In genomic region chr4:21686934-21687333, GRCm38 (mm10) we compare ENCODE assay signal across 22 mouse cellular contexts. TPM values are rescaled to one million over a fixed set of nuclear protein-coding genes. Genes with fewer than 3 reads are reported as not detected.
DNase-seq lines count a peak whose midpoint lies in the region; ATAC-seq lines count a peak whose summit lies in the region.
"Had no signal": no experiment of that assay in that cellular context is flagged by ENCODE, and none has a peak within 500 bp of the region (broad histone marks: within the 10 kb centered on the region; RNA-seq: fewer than 3 reads in every experiment).

No protein-coding gene starts in this region.

- H3K27ac ChIP-seq in hindbrain, embryonic 11.5 days (ENCODE audit: low read depth, low read length): no peak overlapping the region
- no peak overlapping the region for H3K27ac ChIP-seq in hindbrain, embryonic 14.5 days
- no peak overlapping the region for H3K27ac ChIP-seq in neural tube, embryonic 15.5 days (replicated peaks)
- H3K27ac ChIP-seq in intestine, embryonic 16.5 days (ENCODE audit: low read length): no peak overlapping the region
- H3K27ac ChIP-seq: limb, embryonic 15.5 days had no signal

- H3K36me3 ChIP-seq in hindbrain, embryonic 11.5 days (ENCODE audit: control insufficient read depth, insufficient read depth, low read length): no peaks in the 10 kb centered on the region
- H3K36me3 ChIP-seq in hindbrain, embryonic 14.5 days (replicated peaks; ENCODE audit: control insufficient read depth, insufficient read depth): no peaks in the 10 kb centered on the region
- H3K36me3 ChIP-seq in neural tube, embryonic 15.5 days: no peaks in the 10 kb centered on the region
- no peaks in the 10 kb centered on the region for H3K36me3 ChIP-seq in intestine, embryonic 16.5 days (ENCODE audit: control insufficient read depth, insufficient read depth, low read length)
- H3K36me3 ChIP-seq: G1E; limb, embryonic 15.5 days had no signal

- H3K9me3 ChIP-seq in hindbrain, embryonic 11.5 days (ENCODE audit: control insufficient read depth, low read length): no peaks in the 10 kb centered on the region
- no peaks in the 10 kb centered on the region for H3K9me3 ChIP-seq in hindbrain, embryonic 14.5 days (ENCODE audit: control insufficient read depth, low read length)
- H3K9me3 ChIP-seq in neural tube, embryonic 15.5 days (replicated peaks): no peaks in the 10 kb centered on the region
- H3K9me3 ChIP-seq in intestine, embryonic 16.5 days (ENCODE audit: control insufficient read depth, low read length): no peaks in the 10 kb centered on the region
- H3K9me3 ChIP-seq: G1E; limb, embryonic 15.5 days had no signal

- H3K4me3 ChIP-seq in hindbrain, embryonic 11.5 days (ENCODE audit: low read depth, low read length): no peak overlapping the region
- H3K4me3 ChIP-seq in hindbrain, embryonic 14.5 days (replicated peaks; ENCODE audit: low read length): no peak overlapping the region
- H3K4me3 ChIP-seq in neural tube, embryonic 15.5 days (replicated peaks): no peak overlapping the region
- H3K4me3 ChIP-seq in intestine, embryonic 16.5 days (ENCODE audit: low read length): no peak overlapping the region
- H3K4me3 ChIP-seq: erythroblast, embryonic 14.5 days; limb, embryonic 15.5 days; myocyte had no signal

- peaks cover 81% of the 10 kb centered on the region for H3K27me3 ChIP-seq in hindbrain, embryonic 11.5 days (ENCODE audit: control insufficient read depth, insufficient read depth, low read length)
- H3K27me3 ChIP-seq in hindbrain, embryonic 14.5 days (ENCODE audit: control insufficient read depth, insufficient read depth, low read length): peaks cover 93% of the 10 kb centered on the region
- H3K27me3 ChIP-seq in neural tube, embryonic 15.5 days (replicated peaks): peaks cover 86% of the 10 kb centered on the region
- H3K27me3 ChIP-seq in intestine, embryonic 16.5 days (replicated peaks; ENCODE audit: control insufficient read depth, insufficient read depth, low read length): peaks cover 80% of the 10 kb centered on the region

- H3K4me2 ChIP-seq in hindbrain, embryonic 11.5 days (replicated peaks; ENCODE audit: low read depth, low read length): no peak overlapping the region
- H3K4me2 ChIP-seq in hindbrain, embryonic 14.5 days (replicated peaks): no peak overlapping the region
- H3K4me2 ChIP-seq in neural tube, embryonic 15.5 days: no peak overlapping the region
- no peak overlapping the region for H3K4me2 ChIP-seq in intestine, embryonic 16.5 days (ENCODE audit: low read depth, low read length)
- H3K4me2 ChIP-seq: limb, embryonic 15.5 days; lung, embryonic 14.5 days had no signal

- DNase-seq in hindbrain, embryonic 11.5 days (ENCODE audit: low spot score): peak; percentile 60
- DNase-seq in hindbrain, embryonic 14.5 days (ENCODE audit: low spot score): no peak
- DNase-seq in neural tube, embryonic 10.5 days (ENCODE audit: extremely low spot score, low spot score): peak; percentile 61
- no peak for DNase-seq in heart, postnatal 25 days (ENCODE audit: low spot score)
- DNase-seq in adrenal gland, postnatal 36 days: no peak
- DNase-seq: adrenal gland, postnatal 25 days; B cell, adult 2 months; kidney, postnatal 4 days; lung, embryonic 14.5 days; right cerebral cortex, postnatal 4 days; thymus, postnatal 25 days had no signal

- 0% methylated on average over 5 of the region's 5 CpGs for WGBS in hindbrain, embryonic 11.5 days
- 2% methylated on average over 5 of the region's 5 CpGs for WGBS in hindbrain, embryonic 14.5 days
- 2% methylated on average over 5 of the region's 5 CpGs for WGBS in neural tube, embryonic 15.5 days
- 1% methylated on average over 5 of the region's 5 CpGs for WGBS in intestine, embryonic 16.5 days

- H3K9ac ChIP-seq in hindbrain, embryonic 11.5 days (ENCODE audit: low read depth, low read length): no peak overlapping the region
- no peak overlapping the region for H3K9ac ChIP-seq in hindbrain, embryonic 14.5 days
- no peak overlapping the region for H3K9ac ChIP-seq in neural tube, embryonic 15.5 days (replicated peaks)
- H3K9ac ChIP-seq in intestine, embryonic 16.5 days (ENCODE audit: low read depth, low read length): no peak overlapping the region
- H3K9ac ChIP-seq: limb, embryonic 15.5 days; lung, embryonic 14.5 days had no signal

- H3K4me1 ChIP-seq in hindbrain, embryonic 11.5 days (replicated peaks; ENCODE audit: control insufficient read depth, insufficient read depth, low read length): peaks cover 4% of the 10 kb centered on the region; the same call in 1 of the 2 replicates
- 0 out of 2 replicates have a peak, but pooled peaks cover 4% of the 10 kb centered on the region for H3K4me1 ChIP-seq in hindbrain, embryonic 14.5 days (replicated peaks; ENCODE audit: control insufficient read depth, insufficient read depth, low read length)
- peaks cover 26% of the 10 kb centered on the region for H3K4me1 ChIP-seq in neural tube, embryonic 15.5 days
- peaks cover 10% of the 10 kb centered on the region; the same call in 1 of the 2 replicates for H3K4me1 ChIP-seq in intestine, embryonic 16.5 days (ENCODE audit: control insufficient read depth, insufficient read depth, low read length)

- intact Hi-C loops in heart, postnatal 25 days (cut with DNase I): no loop called here

- no peak for ATAC-seq in hindbrain, embryonic 11.5 days (ENCODE audit: low FRiP score)
- no peak for ATAC-seq in hindbrain, embryonic 14.5 days (ENCODE audit: low FRiP score)
- ATAC-seq in neural tube, embryonic 15.5 days (ENCODE audit: low FRiP score): no peak
- ATAC-seq in intestine, embryonic 16.5 days: 0 out of 2 replicates have a peak, but pooled peaks have one; percentile 24

RNA-seq across cellular contexts. Expression of gene Prdm13, which starts 1.2 kb away (rescaled TPM):
- polyA plus RNA-seq in hindbrain, embryonic 11.5 days (2014; fragmentation: Nextera tagmentation; extraction: Ambion mirVana): 8.1 and 8.2 TPM in 2 replicates
- 0.40 and 0.64 TPM in 2 replicates for polyA plus RNA-seq in hindbrain, embryonic 14.5 days (2014; fragmentation: Nextera tagmentation; extraction: Ambion mirVana)
- polyA plus RNA-seq in neural tube, embryonic 15.5 days (2015; fragmentation: Nextera tagmentation; extraction: Ambion mirVana): 0.18 and 0.24 TPM in 2 replicates
- polyA plus RNA-seq in intestine, embryonic 16.5 days (2015; fragmentation: Nextera tagmentation; extraction: Ambion mirVana): not detected in 2 replicates
- total RNA-seq in heart, postnatal 25 days (2021): not detected
- total RNA-seq in adrenal gland, postnatal 36 days (2021): not detected
- total RNA-seq: adrenal gland, postnatal 25 days; left cerebral cortex, adult 18-20 months; megakaryocyte progenitor cell, adult 5-6 weeks had no signal
- polyA plus RNA-seq: erythroblast, embryonic 14.5 days; frontal cortex, adult 2 months; G1E; gonadal fat pad, adult 2 months; heart, embryonic 16.5 days; limb, embryonic 15.5 days; lung, embryonic 14.5 days; myocyte had no signal

RNA-seq across cellular contexts. Expression of gene Ccnc, which starts 40.6 kb away (rescaled TPM):
- 86.3 and 90.6 TPM in 2 replicates for polyA plus RNA-seq in hindbrain, embryonic 11.5 days (2014; fragmentation: Nextera tagmentation; extraction: Ambion mirVana)
- polyA plus RNA-seq in hindbrain, embryonic 14.5 days (2014; fragmentation: Nextera tagmentation; extraction: Ambion mirVana): 71.7 and 73.7 TPM in 2 replicates
- 65.6 and 67.1 TPM in 2 replicates for polyA plus RNA-seq in neural tube, embryonic 15.5 days (2015; fragmentation: Nextera tagmentation; extraction: Ambion mirVana)
- 29.1 and 30.8 TPM in 2 replicates for polyA plus RNA-seq in intestine, embryonic 16.5 days (2015; fragmentation: Nextera tagmentation; extraction: Ambion mirVana)
- total RNA-seq in heart, postnatal 25 days (2021): 10 to 100 TPM; 14.4 to 17.9 TPM
- total RNA-seq in adrenal gland, postnatal 36 days (2021): 10 to 100 TPM; 21.4 to 25.2 TPM

Comparison
In these comparisons a context has a peak if more than half of its experiments do, and no peak if none do; other contexts are left out.
1. DNase-seq: peak in hindbrain, embryonic 11.5 days (single experiment) and neural tube, embryonic 10.5 days (single experiment); none in hindbrain, embryonic 14.5 days (single experiment), heart, postnatal 25 days (single experiment) and adrenal gland, postnatal 36 days (0 of 2).